Mouse (Mus musculus): ENCODE data around the gene Rpusd4. TPM values are rescaled to one million over a fixed set of nuclear protein-coding genes. Genes with fewer than 3 reads are reported as not detected.

Rpusd4 gene
- polyA plus RNA-seq, 1 experiment from 2014 or later = 18.2 TPM

GRCm38 (mm10) chr9:35302172-35302571 is 34.5 kb downstream of the Rpusd4 start:
- no peak overlapping the region for H3K4me2 ChIP-seq (replicated peaks)
- no peak for DNase-seq (ENCODE audit: low spot score)
- no peak for ATAC-seq (ENCODE audit: low FRiP score)
- no peak overlapping the region for H3K9ac ChIP-seq
- 96% methylated on average over 3 of the region's 3 CpGs for WGBS
- no peaks in the 10 kb centered on the region for H3K9me3 ChIP-seq (ENCODE audit: control insufficient read depth, low read length)
- no peak overlapping the region for H3K4me3 ChIP-seq (replicated peaks; ENCODE audit: low read length)
- H3K4me1 ChIP-seq (replicated peaks; ENCODE audit: control insufficient read depth, insufficient read depth, low read length) = no peaks in the 10 kb centered on the region
- H3K27me3 ChIP-seq (ENCODE audit: control insufficient read depth, insufficient read depth, low read length) = no peaks in the 10 kb centered on the region; the same call in 1 of the 2 replicates
- H3K36me3 ChIP-seq (replicated peaks; ENCODE audit: control insufficient read depth, insufficient read depth) = no peaks in the 10 kb centered on the region
- H3K27ac ChIP-seq = no peak overlapping the region

DNA sequence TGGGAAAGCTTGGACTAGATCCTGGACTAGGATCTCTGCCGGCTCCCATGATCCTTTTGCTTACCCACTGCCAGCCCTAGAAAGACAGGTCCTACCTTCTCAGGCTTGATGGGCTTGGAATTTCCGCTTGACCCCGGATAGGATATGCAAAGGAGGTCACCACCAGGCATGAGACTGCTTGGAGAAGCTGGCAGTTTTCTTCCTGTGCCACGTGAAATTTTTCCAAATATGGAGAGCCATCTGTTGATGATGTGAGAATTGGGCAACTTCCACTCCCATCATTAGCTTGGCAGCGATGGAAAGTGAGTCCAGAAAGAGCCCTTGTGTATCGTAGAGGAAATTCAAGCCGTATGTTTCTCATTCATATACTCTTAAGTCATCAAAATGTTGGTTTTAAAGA is 39.8 kb downstream of the Rpusd4 start:
- no peak overlapping the region for H3K4me3 ChIP-seq (replicated peaks; ENCODE audit: low read length)
- H3K4me2 ChIP-seq (replicated peaks) = no peak overlapping the region
- ATAC-seq (ENCODE audit: low FRiP score) = no peak
- DNase-seq (ENCODE audit: low spot score) = no peak
- H3K27me3 ChIP-seq (ENCODE audit: control insufficient read depth, insufficient read depth, low read length) = 0 out of 2 replicates have a peak, but pooled peaks cover 4% of the 10 kb centered on the region
- 86% methylated on average over 7 of the region's 7 CpGs for WGBS
- no peaks in the 10 kb centered on the region for H3K9me3 ChIP-seq (ENCODE audit: control insufficient read depth, low read length)
- no peak overlapping the region for H3K27ac ChIP-seq
- H3K36me3 ChIP-seq (replicated peaks; ENCODE audit: control insufficient read depth, insufficient read depth) = no peaks in the 10 kb centered on the region
- no peak overlapping the region for H3K9ac ChIP-seq
- no peaks in the 10 kb centered on the region for H3K4me1 ChIP-seq (replicated peaks; ENCODE audit: control insufficient read depth, insufficient read depth, low read length)

DNA sequence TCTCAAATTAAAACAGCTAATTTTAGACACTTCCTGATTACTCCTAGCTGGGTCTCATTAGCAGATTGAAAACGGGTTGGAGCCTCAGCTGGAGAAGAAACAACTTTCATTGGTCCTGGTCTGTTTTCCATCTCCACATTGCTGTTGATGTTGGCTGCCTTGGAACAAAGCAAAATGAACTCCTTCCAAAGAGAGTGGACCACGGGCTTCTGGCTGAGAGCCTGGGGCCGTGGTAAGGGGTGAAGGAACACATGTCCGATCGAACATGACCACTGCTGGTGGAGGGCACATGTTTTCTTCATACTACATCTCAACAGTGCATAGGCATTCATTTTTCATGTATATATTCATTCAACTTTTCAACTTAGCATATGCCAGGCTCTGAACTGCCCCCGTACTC is 42.7 kb downstream of the Rpusd4 start:
- no peak for DNase-seq (ENCODE audit: low spot score)
- ATAC-seq (ENCODE audit: low FRiP score) = no peak

GRCm38 (mm10) chr9:35312516-35312915 is 44.9 kb downstream of the Rpusd4 start:
- Histone ChIP-seq H3K27ac (no peak overlapping the region), H3K4me3 (replicated peaks; ENCODE audit: low read length) (no peak overlapping the region), H3K4me2 (replicated peaks) (no peak overlapping the region), H3K4me1 (replicated peaks; ENCODE audit: control insufficient read depth, insufficient read depth, low read length) (peaks cover 2% of the 10 kb centered on the region; the same call in 1 of the 2 replicates), H3K27me3 (ENCODE audit: control insufficient read depth, insufficient read depth, low read length) (peaks cover 15% of the 10 kb centered on the region; the same call in 1 of the 2 replicates), H3K9me3 (ENCODE audit: control insufficient read depth, low read length) (no peaks in the 10 kb centered on the region), H3K9ac (no peak overlapping the region), H3K36me3 (replicated peaks; ENCODE audit: control insufficient read depth, insufficient read depth) (no peaks in the 10 kb centered on the region)
- ATAC-seq (ENCODE audit: low FRiP score) (no peak), DNase-seq (ENCODE audit: low spot score) (no peak)
- 69% methylated on average over 3 of the region's 3 CpGs for WGBS

More for the DNA sequence above, 42.7 kb downstream of the Rpusd4 start:
- Histone ChIP-seq H3K36me3 (replicated peaks; ENCODE audit: control insufficient read depth, insufficient read depth) (no peaks in the 10 kb centered on the region), H3K4me3 (replicated peaks; ENCODE audit: low read length) (no peak overlapping the region), H3K27me3 (ENCODE audit: control insufficient read depth, insufficient read depth, low read length) (peaks cover 10% of the 10 kb centered on the region; the same call in 1 of the 2 replicates), H3K27ac (no peak overlapping the region), H3K4me1 (replicated peaks; ENCODE audit: control insufficient read depth, insufficient read depth, low read length) (no peaks in the 10 kb centered on the region), H3K4me2 (replicated peaks) (no peak overlapping the region), H3K9ac (no peak overlapping the region), H3K9me3 (ENCODE audit: control insufficient read depth, low read length) (no peaks in the 10 kb centered on the region)
- 85% methylated on average over 6 of the region's 6 CpGs for whole genome bisulfite sequencing

DNA sequence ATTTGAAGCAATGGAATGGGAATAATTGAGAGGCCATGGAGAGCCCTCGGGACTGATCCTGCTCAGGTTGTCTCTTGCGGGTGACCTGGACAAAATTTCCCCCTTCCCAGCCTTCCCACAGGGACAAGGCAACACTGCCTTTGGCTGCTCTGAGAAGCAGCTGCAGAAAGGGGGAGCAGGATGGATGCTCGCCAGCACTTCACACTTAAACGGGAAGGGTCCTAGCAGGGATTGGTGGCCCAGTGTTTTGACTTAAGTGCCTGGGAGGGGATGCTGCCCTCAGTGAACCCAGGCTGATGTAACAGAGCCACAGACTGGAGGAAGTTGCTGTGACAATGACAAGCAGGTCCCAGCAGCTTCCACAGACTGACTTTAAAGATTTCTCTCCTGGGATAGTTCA is 45.9 kb downstream of the Rpusd4 start:
- H3K27ac ChIP-seq = no peak overlapping the region
- ATAC-seq (ENCODE audit: low FRiP score) (no peak), DNase-seq (ENCODE audit: low spot score) (no peak)
- H3K36me3 ChIP-seq (replicated peaks; ENCODE audit: control insufficient read depth, insufficient read depth) = no peaks in the 10 kb centered on the region
- no peak overlapping the region for H3K4me3 ChIP-seq (replicated peaks; ENCODE audit: low read length)
- WGBS = 34% methylated on average over 4 of the region's 4 CpGs
- no peaks in the 10 kb centered on the region for H3K9me3 ChIP-seq (ENCODE audit: control insufficient read depth, low read length)
- no peak overlapping the region for H3K4me2 ChIP-seq (replicated peaks)
- peaks cover 9% of the 10 kb centered on the region; the same call in 1 of the 2 replicates for H3K4me1 ChIP-seq (replicated peaks; ENCODE audit: control insufficient read depth, insufficient read depth, low read length)
- peaks cover 18% of the 10 kb centered on the region; the same call in 1 of the 2 replicates for H3K27me3 ChIP-seq (ENCODE audit: control insufficient read depth, insufficient read depth, low read length)
- H3K9ac ChIP-seq = no peak overlapping the region

DNA sequence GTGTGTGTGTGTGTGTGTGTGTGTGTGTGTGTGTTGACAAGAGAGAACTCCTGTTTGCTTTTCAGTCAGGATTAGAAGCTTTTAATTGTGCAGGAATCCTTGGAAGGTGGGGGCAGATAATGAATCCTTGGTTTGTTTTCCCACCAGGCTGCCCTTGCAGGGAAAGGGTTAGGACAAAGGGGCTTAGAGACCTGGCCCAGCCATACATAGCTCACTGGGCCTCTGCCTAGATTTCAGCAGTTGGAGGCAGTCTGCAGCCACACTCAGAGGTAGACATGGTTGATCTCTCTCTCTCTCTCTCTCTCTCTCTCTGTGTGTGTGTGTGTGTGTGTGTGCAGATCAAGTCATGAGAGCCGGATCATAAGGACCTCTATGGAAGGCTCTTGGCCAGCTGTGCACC is 46.6 kb downstream of the Rpusd4 start:
- H3K27ac ChIP-seq = no peak overlapping the region
- H3K27me3 ChIP-seq (ENCODE audit: control insufficient read depth, insufficient read depth, low read length) = peaks cover 18% of the 10 kb centered on the region; the same call in 1 of the 2 replicates
- DNase-seq (ENCODE audit: low spot score) = no peak
- no peak overlapping the region for H3K4me3 ChIP-seq (replicated peaks; ENCODE audit: low read length)
- H3K9me3 ChIP-seq (ENCODE audit: control insufficient read depth, low read length) = no peaks in the 10 kb centered on the region
- H3K9ac ChIP-seq = no peak overlapping the region
- WGBS = 53% methylated on average over 1 of the region's 1 CpGs
- ATAC-seq (ENCODE audit: low FRiP score) = no peak
- H3K4me2 ChIP-seq (replicated peaks) = no peak overlapping the region
- H3K4me1 ChIP-seq (replicated peaks; ENCODE audit: control insufficient read depth, insufficient read depth, low read length) = peaks cover 9% of the 10 kb centered on the region; the same call in 1 of the 2 replicates
- no peaks in the 10 kb centered on the region for H3K36me3 ChIP-seq (replicated peaks; ENCODE audit: control insufficient read depth, insufficient read depth)

DNA sequence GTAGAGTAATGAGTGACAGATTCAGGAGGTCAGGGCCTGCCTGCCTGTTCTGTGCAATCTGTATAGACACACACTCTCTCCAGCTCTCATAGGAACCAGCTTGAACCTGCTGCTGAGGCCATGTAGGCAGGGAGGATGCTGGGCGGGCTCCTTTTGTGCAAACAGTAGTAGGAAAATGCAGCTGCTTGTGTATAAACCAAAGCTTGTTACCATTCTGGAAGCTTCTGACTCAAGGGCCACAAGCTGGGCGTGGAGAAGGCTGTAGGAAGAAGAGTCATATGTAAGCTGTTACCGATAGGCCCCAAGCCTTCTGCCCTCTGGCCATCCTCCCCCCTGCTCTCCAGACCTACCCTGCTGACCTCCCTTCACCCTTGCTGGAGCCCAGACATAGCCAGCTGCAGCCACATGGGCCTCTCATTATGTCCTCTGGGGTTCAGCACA is 49.1 kb downstream of the Rpusd4 start:
- H3K4me3 ChIP-seq (replicated peaks; ENCODE audit: low read length) = no peak overlapping the region
- no peaks in the 10 kb centered on the region for H3K36me3 ChIP-seq (replicated peaks; ENCODE audit: control insufficient read depth, insufficient read depth)
- peaks cover 9% of the 10 kb centered on the region; the same call in 1 of the 2 replicates for H3K4me1 ChIP-seq (replicated peaks; ENCODE audit: control insufficient read depth, insufficient read depth, low read length)
- no peaks in the 10 kb centered on the region for H3K9me3 ChIP-seq (ENCODE audit: control insufficient read depth, low read length)
- DNase-seq (ENCODE audit: low spot score) (no peak), ATAC-seq (ENCODE audit: low FRiP score) (no peak)
- 43% methylated on average over 3 of the region's 3 CpGs for WGBS
- H3K27ac ChIP-seq = no peak overlapping the region
- H3K4me2 ChIP-seq (replicated peaks) = no peak overlapping the region
- H3K27me3 ChIP-seq (ENCODE audit: control insufficient read depth, insufficient read depth, low read length) = peaks cover 27% of the 10 kb centered on the region
- H3K9ac ChIP-seq = no peak overlapping the region

GRCm38 (mm10) chr9:35317233-35317980 is 49.7 kb downstream of the Rpusd4 start:
- H3K4me3 ChIP-seq (replicated peaks; ENCODE audit: low read length) = no peak overlapping the region
- H3K9me3 ChIP-seq (ENCODE audit: control insufficient read depth, low read length) = no peaks in the 10 kb centered on the region
- H3K27me3 ChIP-seq (ENCODE audit: control insufficient read depth, insufficient read depth, low read length) = peaks cover 31% of the 10 kb centered on the region
- WGBS = 29% methylated on average over 9 of the region's 9 CpGs
- DNase-seq (ENCODE audit: low spot score) = no peak
- H3K36me3 ChIP-seq (replicated peaks; ENCODE audit: control insufficient read depth, insufficient read depth) = no peaks in the 10 kb centered on the region
- H3K9ac ChIP-seq = no peak overlapping the region
- no peak overlapping the region for H3K27ac ChIP-seq
- peaks cover 9% of the 10 kb centered on the region; the same call in 1 of the 2 replicates for H3K4me1 ChIP-seq (replicated peaks; ENCODE audit: control insufficient read depth, insufficient read depth, low read length)
- no peak overlapping the region for H3K4me2 ChIP-seq (replicated peaks)
- peak; percentile 56 for ATAC-seq (ENCODE audit: low FRiP score)

DNA sequence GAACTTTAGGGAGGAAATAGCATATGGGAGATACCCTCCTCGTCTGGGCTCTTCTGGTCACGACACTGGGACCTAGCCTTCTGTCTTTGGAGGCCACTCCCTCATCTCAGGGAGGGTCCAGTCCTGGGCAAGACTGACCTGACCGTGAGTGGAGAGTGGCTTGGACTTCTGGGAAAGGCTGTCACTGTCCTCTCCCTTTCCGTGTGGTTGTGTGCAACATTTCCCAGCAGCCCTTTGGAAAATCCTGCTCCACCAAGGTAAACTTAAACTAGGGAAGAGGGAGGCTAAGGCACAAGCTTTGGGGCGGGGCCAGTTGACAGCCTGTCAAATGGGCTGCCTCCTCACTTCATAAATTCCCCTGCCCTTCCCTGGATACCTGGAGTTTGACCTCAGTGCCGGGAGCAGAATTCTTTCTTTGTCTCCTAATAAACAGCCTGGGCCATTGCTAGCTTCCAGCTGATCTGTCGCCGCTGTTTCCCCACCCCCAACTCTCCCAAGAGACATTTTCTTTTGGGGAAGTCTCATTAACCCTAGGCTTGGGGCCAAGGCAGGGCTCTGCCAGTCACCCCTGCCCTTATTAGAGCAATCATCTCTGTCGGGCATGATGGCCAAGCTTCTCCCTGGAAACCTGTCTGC is 51.0 kb downstream of the Rpusd4 start:
- no peak overlapping the region for H3K27ac ChIP-seq
- no peaks in the 10 kb centered on the region for H3K36me3 ChIP-seq (replicated peaks; ENCODE audit: control insufficient read depth, insufficient read depth)
- H3K4me3 ChIP-seq (replicated peaks; ENCODE audit: low read length) = no peak overlapping the region
- H3K9ac ChIP-seq = no peak overlapping the region
- H3K27me3 ChIP-seq (ENCODE audit: control insufficient read depth, insufficient read depth, low read length) = peaks cover 37% of the 10 kb centered on the region
- H3K9me3 ChIP-seq (ENCODE audit: control insufficient read depth, low read length) = no peaks in the 10 kb centered on the region
- no peak; the same call in 1 of the 2 replicates for ATAC-seq (ENCODE audit: low FRiP score)
- no peak for DNase-seq (ENCODE audit: low spot score)
- WGBS = 23% methylated on average over 9 of the region's 9 CpGs
- H3K4me1 ChIP-seq (replicated peaks; ENCODE audit: control insufficient read depth, insufficient read depth, low read length) = peaks cover 9% of the 10 kb centered on the region; the same call in 1 of the 2 replicates
- no peak overlapping the region for H3K4me2 ChIP-seq (replicated peaks)
